Mouse (Mus musculus) G1E (cell line): ENCODE measurements around the gene Iqcf5.

Experiments used
- CTCF ChIP-seq: IDR thresholded peaks from 2 replicates; pipeline ENCODE4 v1.5.1; 2012; ENCODE audit warnings: low read depth, low read length, inconsistent platforms, mixed read lengths
- GATA1 ChIP-seq: IDR thresholded peaks from 2 replicates; pipeline ENCODE4 v1.6.1; 2012; ENCODE audit warnings: borderline replicate concordance, low read length, inconsistent platforms, mixed read lengths
- TAL1 ChIP-seq: conservative IDR thresholded peaks from 2 replicates; pipeline ENCODE4 v1.6.1; 2012; ENCODE audit warnings: low read depth, low read length, inconsistent platforms, mixed read lengths

DNA sequence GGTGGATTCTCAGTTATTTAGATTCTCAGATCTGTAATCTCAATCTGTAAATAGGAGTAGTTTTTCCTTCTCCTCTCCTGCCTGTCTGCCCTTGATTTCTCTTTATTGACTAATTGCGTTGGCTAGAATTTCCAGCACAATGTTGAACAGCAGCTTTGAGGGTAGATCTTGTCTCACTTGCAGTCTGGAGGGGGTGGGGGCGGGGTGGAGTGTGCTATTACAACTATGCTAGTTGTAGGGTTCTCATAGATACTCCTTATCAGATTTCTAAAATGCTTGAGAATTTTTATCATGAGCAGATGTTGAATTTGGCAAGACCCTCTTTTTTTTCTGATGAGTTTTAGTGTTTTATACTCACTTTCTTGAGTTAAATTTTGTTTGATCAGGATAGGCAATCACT lies 5.1 kb downstream of the Iqcf5 start:
- TF ChIP-seq CTCF, result no peak
- no peak for TF ChIP-seq TAL1
- TF ChIP-seq GATA1, result no peak
